Comparison of ENCODE assay signal across 12 mouse cellular contexts in genomic region chr3:65663176-65663575, GRCm38 (mm10). TPM values are rescaled to one million over a fixed set of nuclear protein-coding genes. Genes with fewer than 3 reads are reported as not detected.
DNase-seq lines count a peak whose midpoint lies in the region; ATAC-seq and TF ChIP-seq lines count a peak whose summit lies in the region.
"Had no signal": no experiment of that assay in that cellular context is flagged by ENCODE, and none has a peak within 500 bp of the region (broad histone marks: within the 10 kb centered on the region; RNA-seq: fewer than 3 reads in every experiment).

No protein-coding gene starts in this region.

- no peak overlapping the region for H3ac ChIP-seq in myocyte (ENCODE audit: control insufficient read depth, insufficient read length)

- 43% methylated on average over 11 of the region's 11 CpGs for WGBS in forebrain, postnatal 0 days
- WGBS in forebrain, embryonic 11.5 days: 79% methylated on average over 11 of the region's 11 CpGs
- 81% methylated on average over 11 of the region's 11 CpGs for WGBS in midbrain, embryonic 14.5 days
- WGBS in hindbrain, embryonic 11.5 days: 80% methylated on average over 11 of the region's 11 CpGs

- H3K27ac ChIP-seq in forebrain, postnatal 0 days (ENCODE audit: low read depth, low read length): no peak overlapping the region
- H3K27ac ChIP-seq in forebrain, embryonic 11.5 days (ENCODE audit: low read depth, low read length): no peak overlapping the region
- H3K27ac ChIP-seq in midbrain, embryonic 14.5 days (replicated peaks; ENCODE audit: low read depth, low read length): no peak overlapping the region
- H3K27ac ChIP-seq in hindbrain, embryonic 11.5 days (ENCODE audit: low read depth, low read length): no peak overlapping the region
- H3K27ac ChIP-seq: heart, embryonic 13.5 days; hindbrain, embryonic 15.5 days had no signal

- TF ChIP-seq POLR2A in myocyte (IDR thresholded peaks at IDR 0.05; ENCODE audit: insufficient read length, low read depth): no peak

- peak; percentile 11 for DNase-seq in forebrain, postnatal 0 days
- DNase-seq in forebrain, embryonic 11.5 days (ENCODE audit: low spot score): no peak
- peak; percentile 15 for DNase-seq in right cerebral cortex, postnatal 25 days
- no peak for DNase-seq in right cerebral cortex, postnatal 36 days (ENCODE audit: low spot score in 2 of 2)
- DNase-seq in cerebellum, postnatal 4 days (ENCODE audit: low spot score in 2 of 2): no peak
- DNase-seq in midbrain, embryonic 14.5 days: no peak
- no peak for DNase-seq in hindbrain, embryonic 11.5 days (ENCODE audit: low spot score)
- DNase-seq: cerebellum, postnatal 25 days; kidney, adult 9 months had no signal

- no peaks in the 10 kb centered on the region for H3K9me3 ChIP-seq in forebrain, postnatal 0 days (ENCODE audit: low read length)
- H3K9me3 ChIP-seq in forebrain, embryonic 11.5 days (ENCODE audit: control insufficient read depth, low read length): no peaks in the 10 kb centered on the region
- H3K9me3 ChIP-seq in midbrain, embryonic 14.5 days (ENCODE audit: control insufficient read depth, low read length): no peaks in the 10 kb centered on the region
- H3K9me3 ChIP-seq in hindbrain, embryonic 11.5 days (ENCODE audit: control insufficient read depth, low read length): no peaks in the 10 kb centered on the region
- H3K9me3 ChIP-seq: heart, embryonic 13.5 days; hindbrain, embryonic 15.5 days had no signal

- peaks cover 4% of the 10 kb centered on the region; the same call in 1 of the 2 replicates for H3K4me1 ChIP-seq in forebrain, postnatal 0 days (ENCODE audit: insufficient read depth)
- peaks cover 3% of the 10 kb centered on the region; the same call in 1 of the 2 replicates for H3K4me1 ChIP-seq in forebrain, embryonic 11.5 days (replicated peaks; ENCODE audit: control insufficient read depth, insufficient read depth, low read length)
- peaks cover 5% of the 10 kb centered on the region; the same call in 1 of the 2 replicates for H3K4me1 ChIP-seq in midbrain, embryonic 14.5 days (ENCODE audit: control insufficient read depth, insufficient read depth, low read length)
- 0 out of 2 replicates have a peak, but pooled peaks cover under 1% of the 10 kb centered on the region for H3K4me1 ChIP-seq in hindbrain, embryonic 11.5 days (replicated peaks; ENCODE audit: control insufficient read depth, insufficient read depth, low read length)

- H3K9ac ChIP-seq in forebrain, postnatal 0 days: no peak overlapping the region
- no peak overlapping the region for H3K9ac ChIP-seq in forebrain, embryonic 11.5 days (ENCODE audit: low read length)
- no peak overlapping the region for H3K9ac ChIP-seq in midbrain, embryonic 14.5 days (replicated peaks; ENCODE audit: low read length)
- H3K9ac ChIP-seq in hindbrain, embryonic 11.5 days (ENCODE audit: low read depth, low read length): no peak overlapping the region
- H3K9ac ChIP-seq: heart, embryonic 13.5 days; hindbrain, embryonic 15.5 days had no signal

- H3K4me3 ChIP-seq in forebrain, postnatal 0 days (ENCODE audit: low read depth, low read length): no peak overlapping the region
- H3K4me3 ChIP-seq in forebrain, embryonic 11.5 days (ENCODE audit: low read depth, low read length): no peak overlapping the region
- no peak overlapping the region for H3K4me3 ChIP-seq in myocyte
- H3K4me3 ChIP-seq in midbrain, embryonic 14.5 days (replicated peaks; ENCODE audit: low read depth, low read length): no peak overlapping the region
- no peak overlapping the region for H3K4me3 ChIP-seq in hindbrain, embryonic 11.5 days (ENCODE audit: low read depth, low read length)
- H3K4me3 ChIP-seq: heart, embryonic 13.5 days; hindbrain, embryonic 15.5 days had no signal

- no peaks in the 10 kb centered on the region for H3K79me2 ChIP-seq in myocyte (ENCODE audit: control insufficient read depth, insufficient read depth)

- TF ChIP-seq CTCF in forebrain, postnatal 0 days (IDR thresholded peaks at IDR 0.05; ENCODE audit: low read depth): no peak

- H3K27me3 ChIP-seq in forebrain, postnatal 0 days (ENCODE audit: insufficient read depth, low read length): no peaks in the 10 kb centered on the region
- no peaks in the 10 kb centered on the region; the same call in 1 of the 2 replicates for H3K27me3 ChIP-seq in forebrain, embryonic 11.5 days (ENCODE audit: control insufficient read depth, insufficient read depth, low read length)
- H3K27me3 ChIP-seq in myocyte (ENCODE audit: control insufficient read depth, insufficient read depth, insufficient read length): no peaks in the 10 kb centered on the region
- peaks cover 15% of the 10 kb centered on the region; the same call in 1 of the 2 replicates for H3K27me3 ChIP-seq in midbrain, embryonic 14.5 days (ENCODE audit: control insufficient read depth, insufficient read depth, low read length)
- peaks cover 2% of the 10 kb centered on the region; the same call in 1 of the 2 replicates for H3K27me3 ChIP-seq in hindbrain, embryonic 11.5 days (ENCODE audit: control insufficient read depth, insufficient read depth, low read length)
- H3K27me3 ChIP-seq: heart, embryonic 13.5 days; hindbrain, embryonic 15.5 days had no signal

- no peak for ATAC-seq in forebrain, postnatal 0 days
- no peak for ATAC-seq in forebrain, embryonic 11.5 days (replicated peaks; ENCODE audit: low FRiP score)
- no peak for ATAC-seq in midbrain, embryonic 14.5 days (ENCODE audit: low FRiP score, low TSS enrichment)
- ATAC-seq in hindbrain, embryonic 11.5 days (ENCODE audit: low FRiP score): no peak

- H3K4me2 ChIP-seq in forebrain, postnatal 0 days (ENCODE audit: low read depth): no peak overlapping the region
- H3K4me2 ChIP-seq in forebrain, embryonic 11.5 days (ENCODE audit: low read depth, low read length, severe bottlenecking): no peak overlapping the region
- H3K4me2 ChIP-seq in myocyte (ENCODE audit: low read depth): peak overlapping the region; percentile 35
- H3K4me2 ChIP-seq in midbrain, embryonic 14.5 days (ENCODE audit: low read length): no peak overlapping the region
- H3K4me2 ChIP-seq in hindbrain, embryonic 11.5 days (replicated peaks; ENCODE audit: low read depth, low read length): no peak overlapping the region
- H3K4me2 ChIP-seq: heart, embryonic 13.5 days; hindbrain, embryonic 15.5 days had no signal

- no peaks in the 10 kb centered on the region for H3K36me3 ChIP-seq in forebrain, postnatal 0 days (ENCODE audit: insufficient read depth)
- no peaks in the 10 kb centered on the region for H3K36me3 ChIP-seq in forebrain, embryonic 11.5 days (ENCODE audit: control insufficient read depth, insufficient read depth, low read length)
- no peaks in the 10 kb centered on the region for H3K36me3 ChIP-seq in myocyte (ENCODE audit: control insufficient read depth, insufficient read depth)
- H3K36me3 ChIP-seq in midbrain, embryonic 14.5 days (ENCODE audit: control insufficient read depth, insufficient read depth, low read length): no peaks in the 10 kb centered on the region
- H3K36me3 ChIP-seq in hindbrain, embryonic 11.5 days (ENCODE audit: control insufficient read depth, insufficient read depth, low read length): no peaks in the 10 kb centered on the region
- H3K36me3 ChIP-seq: heart, embryonic 13.5 days; hindbrain, embryonic 15.5 days had no signal

TF ChIP-seq in myocyte, 11 proteins besides CTCF, POLR2A, EP300 and RAD21:
- TF ChIP-seq USF1 (IDR thresholded peaks at IDR 0.05; ENCODE audit: low read depth) (peak; percentile 8), MAX (IDR thresholded peaks at IDR 0.05; ENCODE audit: low read depth) (no peak), MYOG (IDR thresholded peaks at IDR 0.05; ENCODE audit: control insufficient read depth in 1 of 3, insufficient read depth in 1 of 3, insufficient read length in 2 of 3, low read depth in 2 of 3) (peak in 1 of 3 experiments; percentile 68)

RNA-seq across cellular contexts. Expression of gene Lekr1, which starts 2.9 kb away (rescaled TPM):
- total RNA-seq in forebrain, postnatal 0 days (2014; rRNA removed): 4.5 and 4.8 TPM in 2 replicates
- polyA plus RNA-seq in forebrain, postnatal 0 days (2015; fragmentation: Nextera tagmentation; extraction: Ambion mirVana): 2.9 and 3.8 TPM in 2 replicates
- 6.4 TPM in 2 replicates for polyA plus RNA-seq in forebrain, embryonic 11.5 days (2014; fragmentation: Nextera tagmentation; extraction: Ambion mirVana)
- polyA plus RNA-seq in myocyte (2012; fragmentation: generic; extraction: Trizol): 0.65 TPM
- polyA plus RNA-seq in midbrain, embryonic 14.5 days (2014; fragmentation: Nextera tagmentation; extraction: Ambion mirVana): 7.0 and 8.0 TPM in 2 replicates
- polyA plus RNA-seq in hindbrain, embryonic 11.5 days (2014; fragmentation: Nextera tagmentation; extraction: Ambion mirVana): 7.2 and 7.6 TPM in 2 replicates

Comparison
In these comparisons a context has a peak if more than half of its experiments do, and no peak if none do; other contexts are left out.
1. DNase-seq: peak in forebrain, postnatal 0 days (single experiment) and right cerebral cortex, postnatal 25 days (single experiment); none in forebrain, embryonic 11.5 days (single experiment), right cerebral cortex, postnatal 36 days (0 of 2), cerebellum, postnatal 4 days (0 of 2), midbrain, embryonic 14.5 days (single experiment) and hindbrain, embryonic 11.5 days (single experiment).